Mouse (Mus musculus): ENCODE measurements at regions not wholly inside any gene's neighbourhood (a gene's known extent, or its start where the extent isn't known, plus 50 kb on each side); places are given as distances from the start of the nearest gene placed in this dataset.

- H3K9me3 ChIP-seq: no peaks in the 10 kb centered on the region
- 78% methylated on average over 8 of the region's 8 CpGs for WGBS
- DNase-seq (ENCODE audit: low spot score): no peak
Measured at GRCm38 (mm10) chr3:119911532-119911931, 127.3 kb upstream of the Ptbp2 start.

GRCm38 (mm10) chr3:119904244-119904643, 120.0 kb upstream of the Ptbp2 start:
- Histone ChIP-seq H3K4me1 (replicated peaks) (no peaks in the 10 kb centered on the region), H3K27ac (no peak overlapping the region), H3K4me3 (no peak overlapping the region), H3K36me3 (no peaks in the 10 kb centered on the region), H3K27me3 (ENCODE audit: insufficient read depth, poor library complexity, severe bottlenecking) (no peaks in the 10 kb centered on the region), H3K9me3 (no peaks in the 10 kb centered on the region)
- WGBS: 71% methylated on average over 3 of the region's 3 CpGs
- no peak for DNase-seq (ENCODE audit: low spot score)

More at GRCm38 (mm10) chr3:119911532-119911931, 127.3 kb upstream of the Ptbp2 start:
- no peaks in the 10 kb centered on the region for H3K27me3 ChIP-seq (ENCODE audit: insufficient read depth, poor library complexity, severe bottlenecking)
- no peak overlapping the region for H3K4me3 ChIP-seq
- H3K27ac ChIP-seq: no peak overlapping the region
- H3K4me1 ChIP-seq (replicated peaks): no peaks in the 10 kb centered on the region
- H3K36me3 ChIP-seq: no peaks in the 10 kb centered on the region

- Histone ChIP-seq H3K9me3 (no peaks in the 10 kb centered on the region), H3K27me3 (ENCODE audit: insufficient read depth, poor library complexity, severe bottlenecking) (no peaks in the 10 kb centered on the region), H3K27ac (no peak overlapping the region), H3K4me1 (replicated peaks) (peaks cover 20% of the 10 kb centered on the region), H3K4me3 (no peak overlapping the region), H3K36me3 (no peaks in the 10 kb centered on the region)
- DNase-seq (ENCODE audit: low spot score): no peak
- WGBS: 90% methylated on average over 3 of the region's 3 CpGs
Measured at GRCm38 (mm10) chr3:119895141-119895540, 110.9 kb upstream of the Ptbp2 start.

- no peak overlapping the region for H3K27ac ChIP-seq
- 73% methylated on average over 10 of the region's 10 CpGs for WGBS
- DNase-seq (ENCODE audit: low spot score): no peak
- H3K9me3 ChIP-seq: no peaks in the 10 kb centered on the region
- H3K27me3 ChIP-seq (ENCODE audit: insufficient read depth, poor library complexity, severe bottlenecking): no peaks in the 10 kb centered on the region
- H3K4me1 ChIP-seq (replicated peaks): peaks cover 20% of the 10 kb centered on the region
- H3K36me3 ChIP-seq: no peaks in the 10 kb centered on the region
- H3K4me3 ChIP-seq: peak overlapping the region; percentile 42; the same call in 1 of the 2 replicates
Measured at GRCm38 (mm10) chr3:119894035-119894434, 109.8 kb upstream of the Ptbp2 start.

GRCm38 (mm10) chr3:119893165-119893910, 109.1 kb upstream of the Ptbp2 start:
- H3K27ac ChIP-seq: peak overlapping the region; percentile 62

GRCm38 (mm10) chr3:119892533-119893164, 108.4 kb upstream of the Ptbp2 start:
- no peak for DNase-seq (ENCODE audit: low spot score)
- Histone ChIP-seq H3K27me3 (ENCODE audit: insufficient read depth, poor library complexity, severe bottlenecking) (no peaks in the 10 kb centered on the region), H3K9me3 (no peaks in the 10 kb centered on the region), H3K4me3 (no peak overlapping the region), H3K36me3 (no peaks in the 10 kb centered on the region), H3K4me1 (replicated peaks) (peaks cover 20% of the 10 kb centered on the region), H3K27ac (no peak overlapping the region)
- WGBS: 73% methylated on average over 9 of the region's 9 CpGs

More at GRCm38 (mm10) chr3:119893165-119893910, 109.1 kb upstream of the Ptbp2 start:
- Histone ChIP-seq H3K4me1 (replicated peaks) (peaks cover 20% of the 10 kb centered on the region), H3K36me3 (no peaks in the 10 kb centered on the region), H3K4me3 (peak overlapping the region; percentile 42), H3K9me3 (no peaks in the 10 kb centered on the region), H3K27me3 (ENCODE audit: insufficient read depth, poor library complexity, severe bottlenecking) (no peaks in the 10 kb centered on the region)
- peak; percentile 30 for DNase-seq (ENCODE audit: low spot score)
- 17% methylated on average over 20 of the region's 20 CpGs for WGBS

GRCm38 (mm10) chr3:119890911-119891310, 106.6 kb upstream of the Ptbp2 start:
- no peaks in the 10 kb centered on the region for H3K27me3 ChIP-seq (ENCODE audit: insufficient read depth, poor library complexity, severe bottlenecking)
- H3K36me3 ChIP-seq: no peaks in the 10 kb centered on the region
- H3K4me3 ChIP-seq: no peak overlapping the region
- DNase-seq (ENCODE audit: low spot score): no peak
- peaks cover 4% of the 10 kb centered on the region; the same call in 1 of the 2 replicates for H3K9me3 ChIP-seq
- H3K4me1 ChIP-seq (replicated peaks): peaks cover 17% of the 10 kb centered on the region
- H3K27ac ChIP-seq: no peak overlapping the region
- 67% methylated on average over 4 of the region's 4 CpGs for WGBS

- DNase-seq (ENCODE audit: low spot score): no peak
- Histone ChIP-seq H3K4me1 (replicated peaks) (peaks cover 5% of the 10 kb centered on the region), H3K4me3 (no peak overlapping the region), H3K27ac (no peak overlapping the region), H3K27me3 (ENCODE audit: insufficient read depth, poor library complexity, severe bottlenecking) (no peaks in the 10 kb centered on the region), H3K36me3 (no peaks in the 10 kb centered on the region), H3K9me3 (peaks cover 4% of the 10 kb centered on the region; the same call in 1 of the 2 replicates)
- 91% methylated on average over 3 of the region's 3 CpGs for WGBS
Measured at GRCm38 (mm10) chr3:119888487-119888886, 104.2 kb upstream of the Ptbp2 start.

- 0 out of 2 replicates have a peak, but pooled peaks cover 4% of the 10 kb centered on the region for H3K9me3 ChIP-seq
- DNase-seq (ENCODE audit: low spot score): peak; percentile 51
Measured at GRCm38 (mm10) chr3:119876395-119876794, 92.1 kb upstream of the Ptbp2 start.

GRCm38 (mm10) chr3:119875061-119875460, 90.8 kb upstream of the Ptbp2 start:
- Histone ChIP-seq H3K27me3 (ENCODE audit: insufficient read depth, poor library complexity, severe bottlenecking) (no peaks in the 10 kb centered on the region), H3K9me3 (0 out of 2 replicates have a peak, but pooled peaks cover 4% of the 10 kb centered on the region), H3K36me3 (no peaks in the 10 kb centered on the region), H3K4me3 (no peak overlapping the region), H3K27ac (no peak overlapping the region), H3K4me1 (replicated peaks) (peaks cover 4% of the 10 kb centered on the region; the same call in 1 of the 2 replicates)
- no peak for DNase-seq (ENCODE audit: low spot score)
- 100% methylated on average over 1 of the region's 1 CpGs for WGBS

More at GRCm38 (mm10) chr3:119876395-119876794, 92.1 kb upstream of the Ptbp2 start:
- 49% methylated on average over 5 of the region's 5 CpGs for WGBS
- no peaks in the 10 kb centered on the region for H3K27me3 ChIP-seq (ENCODE audit: insufficient read depth, poor library complexity, severe bottlenecking)
- H3K4me3 ChIP-seq: no peak overlapping the region
- peaks cover 4% of the 10 kb centered on the region; the same call in 1 of the 2 replicates for H3K4me1 ChIP-seq (replicated peaks)
- no peak overlapping the region for H3K27ac ChIP-seq
- no peaks in the 10 kb centered on the region for H3K36me3 ChIP-seq

GRCm38 (mm10) chr3:119862194-119862957, 78.1 kb upstream of the Ptbp2 start:
- Histone ChIP-seq H3K9me3 (no peaks in the 10 kb centered on the region), H3K4me1 (replicated peaks) (no peaks in the 10 kb centered on the region), H3K36me3 (no peaks in the 10 kb centered on the region), H3K27ac (no peak overlapping the region), H3K4me3 (no peak overlapping the region), H3K27me3 (ENCODE audit: insufficient read depth, poor library complexity, severe bottlenecking) (no peaks in the 10 kb centered on the region)
- DNase-seq (ENCODE audit: low spot score): no peak
- 83% methylated on average over 7 of the region's 7 CpGs for WGBS

Data from hindbrain, embryonic 10.5 days (tissue).